Mouse (Mus musculus): ENCODE results near the gene Vps13d. TPM values are rescaled to one million over a fixed set of nuclear protein-coding genes. Genes with fewer than 3 reads are reported as not detected.

Gene Vps13d
- polyA plus RNA-seq, 1 experiment from 2014 or later, result 9.2 TPM

GRCm38 (mm10) chr4:145215396-145215795 is 20.6 kb upstream of the Vps13d start:
- 85% methylated on average over 2 of the region's 2 CpGs for WGBS
- Histone ChIP-seq H3K9ac (replicated peaks; ENCODE audit: low read depth, low read length) (no peak overlapping the region), H3K4me2 (ENCODE audit: low read length) (no peak overlapping the region), H3K27me3 (replicated peaks; ENCODE audit: control insufficient read depth, insufficient read depth, low read length) (no peaks in the 10 kb centered on the region), H3K4me3 (replicated peaks; ENCODE audit: low read length) (no peak overlapping the region), H3K36me3 (ENCODE audit: control insufficient read depth, insufficient read depth) (no peaks in the 10 kb centered on the region), H3K4me1 (replicated peaks; ENCODE audit: control insufficient read depth, insufficient read depth, low read length) (no peaks in the 10 kb centered on the region; the same call in 1 of the 2 replicates), H3K9me3 (ENCODE audit: control insufficient read depth, low read length) (no peaks in the 10 kb centered on the region), H3K27ac (ENCODE audit: low read length) (no peak overlapping the region)
- no peak for ATAC-seq

GRCm38 (mm10) chr4:145214786-145215174 is 20.0 kb upstream of the Vps13d start:
- H3K4me2 ChIP-seq (ENCODE audit: low read length), result no peak overlapping the region
- WGBS, result 45% methylated on average over 6 of the region's 6 CpGs
- H3K4me1 ChIP-seq (replicated peaks; ENCODE audit: control insufficient read depth, insufficient read depth, low read length), result no peaks in the 10 kb centered on the region; the same call in 1 of the 2 replicates
- H3K27ac ChIP-seq (ENCODE audit: low read length), result no peak overlapping the region
- H3K9me3 ChIP-seq (ENCODE audit: control insufficient read depth, low read length), result no peaks in the 10 kb centered on the region
- H3K27me3 ChIP-seq (replicated peaks; ENCODE audit: control insufficient read depth, insufficient read depth, low read length), result no peaks in the 10 kb centered on the region
- ATAC-seq, result peak; percentile 39
- no peak overlapping the region for H3K4me3 ChIP-seq (replicated peaks; ENCODE audit: low read length)
- no peaks in the 10 kb centered on the region for H3K36me3 ChIP-seq (ENCODE audit: control insufficient read depth, insufficient read depth)
- H3K9ac ChIP-seq (replicated peaks; ENCODE audit: low read depth, low read length), result no peak overlapping the region

GRCm38 (mm10) chr4:145213999-145214785 is 19.4 kb upstream of the Vps13d start:
- Histone ChIP-seq H3K4me1 (replicated peaks; ENCODE audit: control insufficient read depth, insufficient read depth, low read length) (no peaks in the 10 kb centered on the region; the same call in 1 of the 2 replicates), H3K4me3 (replicated peaks; ENCODE audit: low read length) (no peak overlapping the region), H3K9ac (replicated peaks; ENCODE audit: low read depth, low read length) (no peak overlapping the region), H3K27me3 (replicated peaks; ENCODE audit: control insufficient read depth, insufficient read depth, low read length) (no peaks in the 10 kb centered on the region), H3K27ac (ENCODE audit: low read length) (no peak overlapping the region), H3K9me3 (ENCODE audit: control insufficient read depth, low read length) (no peaks in the 10 kb centered on the region), H3K36me3 (ENCODE audit: control insufficient read depth, insufficient read depth) (no peaks in the 10 kb centered on the region), H3K4me2 (ENCODE audit: low read length) (no peak overlapping the region)
- ATAC-seq, result peak; percentile 80
- WGBS, result 24% methylated on average over 8 of the region's 8 CpGs

GRCm38 (mm10) chr4:145211076-145211475 is 16.3 kb upstream of the Vps13d start:
- H3K4me3 ChIP-seq (replicated peaks; ENCODE audit: low read length), result no peak overlapping the region
- 81% methylated on average over 2 of the region's 2 CpGs for WGBS
- H3K36me3 ChIP-seq (ENCODE audit: control insufficient read depth, insufficient read depth), result no peaks in the 10 kb centered on the region
- H3K9ac ChIP-seq (replicated peaks; ENCODE audit: low read depth, low read length), result no peak overlapping the region
- no peak overlapping the region for H3K4me2 ChIP-seq (ENCODE audit: low read length)
- H3K27me3 ChIP-seq (replicated peaks; ENCODE audit: control insufficient read depth, insufficient read depth, low read length), result no peaks in the 10 kb centered on the region
- H3K4me1 ChIP-seq (replicated peaks; ENCODE audit: control insufficient read depth, insufficient read depth, low read length), result peaks cover 6% of the 10 kb centered on the region; the same call in 1 of the 2 replicates
- no peaks in the 10 kb centered on the region for H3K9me3 ChIP-seq (ENCODE audit: control insufficient read depth, low read length)
- ATAC-seq, result no peak
- no peak overlapping the region for H3K27ac ChIP-seq (ENCODE audit: low read length)

GRCm38 (mm10) chr4:145210564-145210963 is 15.8 kb upstream of the Vps13d start:
- Histone ChIP-seq H3K4me1 (replicated peaks; ENCODE audit: control insufficient read depth, insufficient read depth, low read length) (peaks cover 6% of the 10 kb centered on the region; the same call in 1 of the 2 replicates), H3K36me3 (ENCODE audit: control insufficient read depth, insufficient read depth) (no peaks in the 10 kb centered on the region), H3K27me3 (replicated peaks; ENCODE audit: control insufficient read depth, insufficient read depth, low read length) (no peaks in the 10 kb centered on the region), H3K4me3 (replicated peaks; ENCODE audit: low read length) (no peak overlapping the region), H3K9me3 (ENCODE audit: control insufficient read depth, low read length) (no peaks in the 10 kb centered on the region), H3K4me2 (ENCODE audit: low read length) (no peak overlapping the region), H3K9ac (replicated peaks; ENCODE audit: low read depth, low read length) (no peak overlapping the region), H3K27ac (ENCODE audit: low read length) (no peak overlapping the region)
- WGBS, result 88% methylated on average over 5 of the region's 5 CpGs
- ATAC-seq, result no peak

- no peak overlapping the region for H3K9ac ChIP-seq (replicated peaks; ENCODE audit: low read depth, low read length)
- 35% methylated on average over 5 of the region's 5 CpGs for WGBS
- H3K9me3 ChIP-seq (ENCODE audit: control insufficient read depth, low read length), result no peaks in the 10 kb centered on the region
- ATAC-seq, result no peak
- H3K4me3 ChIP-seq (replicated peaks; ENCODE audit: low read length), result no peak overlapping the region
- no peaks in the 10 kb centered on the region for H3K27me3 ChIP-seq (replicated peaks; ENCODE audit: control insufficient read depth, insufficient read depth, low read length)
- H3K36me3 ChIP-seq (ENCODE audit: control insufficient read depth, insufficient read depth), result no peaks in the 10 kb centered on the region
- H3K27ac ChIP-seq (ENCODE audit: low read length), result no peak overlapping the region
- peaks cover 6% of the 10 kb centered on the region; the same call in 1 of the 2 replicates for H3K4me1 ChIP-seq (replicated peaks; ENCODE audit: control insufficient read depth, insufficient read depth, low read length)
- no peak overlapping the region for H3K4me2 ChIP-seq (ENCODE audit: low read length)
Observed at GRCm38 (mm10) chr4:145209690-145210088, 14.9 kb upstream of the Vps13d start.

GRCm38 (mm10) chr4:145209076-145209689 is 14.4 kb upstream of the Vps13d start:
- no peak for ATAC-seq
- WGBS, result 75% methylated on average over 6 of the region's 6 CpGs
- no peaks in the 10 kb centered on the region for H3K9me3 ChIP-seq (ENCODE audit: control insufficient read depth, low read length)

GRCm38 (mm10) chr4:145207718-145208371 is 13.0 kb upstream of the Vps13d start:
- Histone ChIP-seq H3K4me1 (replicated peaks; ENCODE audit: control insufficient read depth, insufficient read depth, low read length) (0 out of 2 replicates have a peak, but pooled peaks cover 6% of the 10 kb centered on the region), H3K27ac (ENCODE audit: low read length) (no peak overlapping the region), H3K4me2 (ENCODE audit: low read length) (no peak overlapping the region), H3K9me3 (ENCODE audit: control insufficient read depth, low read length) (no peaks in the 10 kb centered on the region), H3K36me3 (ENCODE audit: control insufficient read depth, insufficient read depth) (no peaks in the 10 kb centered on the region), H3K27me3 (replicated peaks; ENCODE audit: control insufficient read depth, insufficient read depth, low read length) (0 out of 2 replicates have a peak, but pooled peaks cover 2% of the 10 kb centered on the region), H3K4me3 (replicated peaks; ENCODE audit: low read length) (no peak overlapping the region), H3K9ac (replicated peaks; ENCODE audit: low read depth, low read length) (no peak overlapping the region)
- WGBS, result 60% methylated on average over 3 of the region's 3 CpGs
- ATAC-seq, result peak; percentile 86

More at GRCm38 (mm10) chr4:145209076-145209689, 14.4 kb upstream of the Vps13d start:
- no peaks in the 10 kb centered on the region for H3K27me3 ChIP-seq (replicated peaks; ENCODE audit: control insufficient read depth, insufficient read depth, low read length)
- H3K4me2 ChIP-seq (ENCODE audit: low read length), result no peak overlapping the region
- 0 out of 2 replicates have a peak, but pooled peaks cover 6% of the 10 kb centered on the region for H3K4me1 ChIP-seq (replicated peaks; ENCODE audit: control insufficient read depth, insufficient read depth, low read length)
- no peak overlapping the region for H3K4me3 ChIP-seq (replicated peaks; ENCODE audit: low read length)
- H3K27ac ChIP-seq (ENCODE audit: low read length), result no peak overlapping the region
- no peak overlapping the region for H3K9ac ChIP-seq (replicated peaks; ENCODE audit: low read depth, low read length)
- no peaks in the 10 kb centered on the region for H3K36me3 ChIP-seq (ENCODE audit: control insufficient read depth, insufficient read depth)

GRCm38 (mm10) chr4:145204779-145205178 is 10.0 kb upstream of the Vps13d start:
- no peak overlapping the region for H3K4me2 ChIP-seq (ENCODE audit: low read length)
- H3K4me1 ChIP-seq (replicated peaks; ENCODE audit: control insufficient read depth, insufficient read depth, low read length), result 0 out of 2 replicates have a peak, but pooled peaks cover 6% of the 10 kb centered on the region
- no peak overlapping the region for H3K27ac ChIP-seq (ENCODE audit: low read length)
- H3K27me3 ChIP-seq (replicated peaks; ENCODE audit: control insufficient read depth, insufficient read depth, low read length), result 0 out of 2 replicates have a peak, but pooled peaks cover 2% of the 10 kb centered on the region
- no peaks in the 10 kb centered on the region for H3K9me3 ChIP-seq (ENCODE audit: control insufficient read depth, low read length)
- ATAC-seq, result no peak
- H3K4me3 ChIP-seq (replicated peaks; ENCODE audit: low read length), result no peak overlapping the region
- no peaks in the 10 kb centered on the region for H3K36me3 ChIP-seq (ENCODE audit: control insufficient read depth, insufficient read depth)
- H3K9ac ChIP-seq (replicated peaks; ENCODE audit: low read depth, low read length), result no peak overlapping the region
- WGBS, result 90% methylated on average over 8 of the region's 8 CpGs

All from forebrain, embryonic 16.5 days (tissue).